Comparison of ENCODE assay signal across 9 mouse cellular contexts in the genomic region with DNA sequence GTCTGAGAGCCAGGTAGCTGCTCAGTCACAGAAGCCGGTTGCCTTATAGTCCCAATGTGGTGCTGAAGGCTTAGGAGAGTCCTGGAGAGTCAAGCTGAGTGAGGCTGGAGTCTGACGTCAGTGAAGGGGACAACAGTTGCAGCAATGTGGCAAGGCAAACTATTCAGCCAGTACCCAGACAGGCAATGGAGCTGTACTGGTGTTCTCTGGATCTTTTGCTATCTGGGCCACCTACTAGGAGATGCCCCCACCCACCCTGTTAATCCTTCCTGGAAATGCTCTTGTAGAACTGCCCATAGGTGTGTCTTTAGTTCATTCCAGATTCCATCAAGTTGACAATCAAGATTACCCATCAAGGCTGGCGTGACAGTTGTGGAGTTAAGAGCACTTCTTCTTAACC.
"Had no signal": no experiment of that assay in that cellular context is flagged by ENCODE, and none has a peak within 500 bp of the region (broad histone marks: within the 10 kb centered on the region; RNA-seq: fewer than 3 reads in every experiment).

No protein-coding gene starts in this region.

- H3K9me3 ChIP-seq: kidney, embryonic 15.5 days; limb, embryonic 12.5 days; liver, embryonic 15.5 days; midbrain, embryonic 13.5 days had no signal

- DNase-seq: layer of hippocampus, adult 9-11 months; lung, adult 2 months; lung, postnatal 36 days; right cerebral cortex, postnatal 14 days; thymus, postnatal 14 days had no signal

- H3K36me3 ChIP-seq: kidney, embryonic 15.5 days; limb, embryonic 12.5 days; liver, embryonic 15.5 days; midbrain, embryonic 13.5 days had no signal

- H3K4me3 ChIP-seq: kidney, embryonic 15.5 days; limb, embryonic 12.5 days; liver, embryonic 15.5 days; midbrain, embryonic 13.5 days had no signal

- H3K27me3 ChIP-seq: kidney, embryonic 15.5 days; limb, embryonic 12.5 days; liver, embryonic 15.5 days; midbrain, embryonic 13.5 days had no signal
